Mouse (Mus musculus) small intestine, adult 2 months (tissue): ENCODE results near the gene Wdr90. TPM values are rescaled to one million over a fixed set of nuclear protein-coding genes. Genes with fewer than 3 reads are reported as not detected.
A peak's percentile ranks its signal among the peaks of the same experiment; 100 is the strongest.

ENCODE experiments used
- H3K27ac ChIP-seq: fragments of 200-500 bp; 2 replicates; pipeline ENCODE4 v1.5.1; 2012; ENCODE audit warnings: low read depth, low read length, control low read depth, inconsistent platforms; ENCODE audit not compliant: insufficient read depth
- H3K27me3 ChIP-seq: fragments of 200-500 bp; 2 replicates; pipeline ENCODE4 v1.6.1; 2012; ENCODE audit warnings: mild to moderate bottlenecking, moderate library complexity, low read length, inconsistent platforms; ENCODE audit not compliant: control insufficient read depth, insufficient read depth
- H3K36me3 ChIP-seq: fragments of 200-500 bp; 2 replicates; pipeline ENCODE4 v1.6.1; 2012; ENCODE audit warnings: mild to moderate bottlenecking, low read length, control low read depth, inconsistent platforms; ENCODE audit not compliant: control insufficient read depth, insufficient read depth
- H3K4me1 ChIP-seq: fragments of 200-500 bp; 2 replicates; pipeline ENCODE4 v1.6.1; 2012; ENCODE audit warnings: low read length, inconsistent platforms, mixed read lengths; ENCODE audit not compliant: control insufficient read depth, insufficient read depth, insufficient read length
- H3K4me3 ChIP-seq: fragments of 200-500 bp; 2 replicates; pipeline ENCODE4 v1.5.1; 2012; ENCODE audit warnings: low read depth, mild to moderate bottlenecking, control low read depth, inconsistent platforms, low read length, moderate library complexity
- CTCF ChIP-seq: fragments of 200-500 bp; IDR thresholded peaks from 2 replicates; pipeline ENCODE4 v1.5.1; 2012; ENCODE audit warnings: low read depth, mild to moderate bottlenecking, control low read depth, inconsistent platforms, low read length, moderate library complexity, mixed read lengths; ENCODE audit not compliant: insufficient replicate concordance, insufficient read length; ENCODE audit errors: extremely low read depth
- POLR2A ChIP-seq: fragments of 200-500 bp; IDR thresholded peaks from 2 replicates; pipeline ENCODE4 v1.6.1; 2012; ENCODE audit warnings: low read depth, mild to moderate bottlenecking, control low read depth, inconsistent platforms, low read length, moderate library complexity
- WGBS: fragments of 180-500 bp; shearing (Covaris S2); methylation state at CpG from one replicate; pipeline ENCODE4 v1.1.7; 2018; 5-methylcytosine and 5-hydroxymethylcytosine counted together
- polyA plus RNA-seq: library from polyadenylated mRNA; depleted of rRNA; stranded (reverse); fragments of >200 nt; gene quantifications from 2 replicates; pipeline ENCODE4 v1.2.3, GENCODE M21; 2012

Wdr90 gene
- polyA plus RNA-seq, 1 experiment, result 13.3 TPM

GRCm38 (mm10) chr17:25843122-25843521, 18.2 kb downstream of the Wdr90 start:
- H3K4me3 ChIP-seq, result peak overlapping the region; percentile 92; the same call in 1 of the 2 replicates
- 68% methylated on average over 4 of the region's 4 CpGs for WGBS

GRCm38 (mm10) chr17:25842509-25842908, 18.8 kb downstream of the Wdr90 start:
- WGBS, result 92% methylated on average over 3 of the region's 3 CpGs
- Histone ChIP-seq H3K27me3 (no peaks in the 10 kb centered on the region), H3K27ac (no peak overlapping the region), H3K4me3 (no peak overlapping the region), H3K36me3 (peaks cover 35% of the 10 kb centered on the region), H3K4me1 (peaks cover 14% of the 10 kb centered on the region)
- TF ChIP-seq CTCF (no peak), POLR2A (no peak)

More at GRCm38 (mm10) chr17:25843122-25843521, 18.2 kb downstream of the Wdr90 start:
- Histone ChIP-seq H3K27me3 (no peaks in the 10 kb centered on the region), H3K36me3 (peaks cover 35% of the 10 kb centered on the region), H3K27ac (no peak overlapping the region; the same call in 1 of the 2 replicates), H3K4me1 (peaks cover 14% of the 10 kb centered on the region)
- TF ChIP-seq CTCF (no peak), POLR2A (no peak)

GRCm38 (mm10) chr17:25841117-25841880, 20.0 kb downstream of the Wdr90 start, which contains the start of gene Gm20683:
Gene Gm20683 (minus strand): TSS chr17:25841763.
- Histone ChIP-seq H3K4me1 (peaks cover 23% of the 10 kb centered on the region), H3K27me3 (no peaks in the 10 kb centered on the region), H3K36me3 (peaks cover 35% of the 10 kb centered on the region), H3K4me3 (no peak within 1 kb of the TSS), H3K27ac (no peak within 1 kb of the TSS)
- 94% methylated on average over 22 of the region's 22 CpGs for WGBS
- TF ChIP-seq POLR2A, result no peak
- no peak for TF ChIP-seq CTCF

- peaks cover 35% of the 10 kb centered on the region for H3K36me3 ChIP-seq
- no peaks in the 10 kb centered on the region for H3K27me3 ChIP-seq
- TF ChIP-seq POLR2A, result no peak
- no peak for TF ChIP-seq CTCF
- H3K4me1 ChIP-seq, result peaks cover 30% of the 10 kb centered on the region
- 94% methylated on average over 6 of the region's 6 CpGs for WGBS
- H3K27ac ChIP-seq, result no peak overlapping the region
- no peak overlapping the region for H3K4me3 ChIP-seq
Measured at GRCm38 (mm10) chr17:25840519-25840918, 20.8 kb downstream of the Wdr90 start.

GRCm38 (mm10) chr17:25839455-25840235, 21.7 kb downstream of the Wdr90 start:
- WGBS, result 53% methylated on average over 14 of the region's 14 CpGs
- TF ChIP-seq POLR2A (no peak), CTCF (no peak)
- Histone ChIP-seq H3K4me1 (peaks cover 38% of the 10 kb centered on the region), H3K4me3 (0 out of 2 replicates have a peak overlapping the region, but pooled peaks have one; percentile 11), H3K27me3 (no peaks in the 10 kb centered on the region), H3K36me3 (peaks cover 35% of the 10 kb centered on the region), H3K27ac (peak overlapping the region; percentile 60; the same call in 1 of the 2 replicates)

GRCm38 (mm10) chr17:25838904-25839303, 22.4 kb downstream of the Wdr90 start:
- Histone ChIP-seq H3K4me3 (no peak overlapping the region), H3K4me1 (peaks cover 45% of the 10 kb centered on the region), H3K27ac (peak overlapping the region; percentile 10; the same call in 1 of the 2 replicates), H3K36me3 (peaks cover 35% of the 10 kb centered on the region), H3K27me3 (no peaks in the 10 kb centered on the region)
- 82% methylated on average over 4 of the region's 4 CpGs for WGBS
- TF ChIP-seq POLR2A (no peak), CTCF (no peak)

GRCm38 (mm10) chr17:25837533-25837932, 23.8 kb downstream of the Wdr90 start:
- peaks cover 35% of the 10 kb centered on the region for H3K36me3 ChIP-seq
- H3K27me3 ChIP-seq, result no peaks in the 10 kb centered on the region
- no peak for TF ChIP-seq CTCF
- TF ChIP-seq POLR2A, result no peak
- H3K27ac ChIP-seq, result 0 out of 2 replicates have a peak overlapping the region, but pooled peaks have one; percentile 4
- H3K4me1 ChIP-seq, result peaks cover 39% of the 10 kb centered on the region
- WGBS, result 80% methylated on average over 3 of the region's 3 CpGs
- H3K4me3 ChIP-seq, result no peak overlapping the region
